Mouse (Mus musculus) spleen, postnatal 36 days (tissue): Measurements from ENCODE around the gene Sept9.

ENCODE experiments used
- DNase-seq, 2 experiments: peaks; one replicate each; pipeline ENCODE4 v3.0.0; 2022; ENCODE audit warnings: low spot score in 2 of 2, mixed read lengths in 1 of 2

Gene Sept9

DNA sequence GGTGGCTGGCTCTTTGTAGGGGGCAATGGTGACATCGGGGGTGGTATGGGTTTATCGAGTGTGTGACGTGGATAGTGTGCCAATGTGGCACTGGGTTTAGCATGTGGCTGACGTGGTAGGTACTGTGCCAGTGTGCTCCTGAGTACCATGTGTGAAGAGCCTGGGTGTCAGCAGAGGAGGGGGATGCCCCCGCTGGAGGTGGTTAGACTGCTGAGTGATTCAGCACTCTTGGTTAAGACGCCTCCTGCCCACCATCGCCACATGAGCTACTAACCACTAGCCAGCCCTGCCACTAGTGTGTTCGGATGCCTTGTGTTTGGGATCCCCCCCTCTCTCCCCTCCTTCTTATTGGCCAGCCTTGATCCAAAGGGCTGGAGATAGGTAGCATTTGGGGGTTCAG, 21.3 kb downstream of the Sept9 start:
- no peak for DNase-seq

DNA sequence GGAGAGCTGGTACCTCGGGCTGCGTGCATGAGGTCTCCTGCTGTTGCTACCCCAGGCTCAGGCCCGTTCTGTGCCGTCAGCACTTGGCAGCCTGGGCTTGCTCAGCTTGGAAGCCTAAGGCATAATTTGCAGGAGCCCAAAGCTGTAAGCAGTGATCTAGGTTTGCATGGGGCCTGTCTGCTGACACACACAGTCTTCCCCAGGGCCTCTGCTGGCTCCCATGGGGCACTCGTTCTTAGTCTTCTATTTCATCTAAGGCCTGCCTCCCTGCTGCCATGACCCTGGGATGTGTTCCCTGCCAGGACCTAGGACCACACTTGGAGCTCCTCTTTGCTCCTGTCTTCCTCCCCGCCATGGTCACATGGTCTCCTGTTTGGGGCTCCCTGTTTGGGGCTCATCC, 21.7 kb downstream of the Sept9 start:
- no peak for DNase-seq

GRCm38 (mm10) chr11:117222899-117223298, 23.4 kb downstream of the Sept9 start:
- no peak for DNase-seq

- no peak for DNase-seq
Measured at GRCm38 (mm10) chr11:117224804-117225203, 25.3 kb downstream of the Sept9 start.

- DNase-seq, result no peak
Measured at GRCm38 (mm10) chr11:117225531-117226213, 26.2 kb downstream of the Sept9 start.

DNA sequence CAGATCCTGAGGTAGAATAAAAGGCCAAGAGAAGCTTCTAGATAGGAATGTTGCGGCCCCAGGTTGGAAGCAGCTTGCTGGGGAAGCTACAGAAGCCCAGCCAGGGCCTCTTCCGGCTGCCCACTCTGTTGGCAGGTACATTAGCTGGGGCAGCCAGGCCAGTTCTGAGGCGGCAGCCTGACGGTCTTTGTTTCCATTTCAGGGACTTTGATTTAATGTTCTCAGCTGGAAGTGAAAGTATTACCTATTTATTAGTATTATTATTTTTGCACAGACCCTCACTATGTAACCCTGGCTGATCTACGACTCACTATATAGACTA, 26.7 kb downstream of the Sept9 start:
- DNase-seq, result no peak

- DNase-seq, result no peak
Measured at GRCm38 (mm10) chr11:117228139-117228538, 28.7 kb downstream of the Sept9 start.

GRCm38 (mm10) chr11:117231551-117231950, 32.1 kb downstream of the Sept9 start:
- no peak for DNase-seq

DNA sequence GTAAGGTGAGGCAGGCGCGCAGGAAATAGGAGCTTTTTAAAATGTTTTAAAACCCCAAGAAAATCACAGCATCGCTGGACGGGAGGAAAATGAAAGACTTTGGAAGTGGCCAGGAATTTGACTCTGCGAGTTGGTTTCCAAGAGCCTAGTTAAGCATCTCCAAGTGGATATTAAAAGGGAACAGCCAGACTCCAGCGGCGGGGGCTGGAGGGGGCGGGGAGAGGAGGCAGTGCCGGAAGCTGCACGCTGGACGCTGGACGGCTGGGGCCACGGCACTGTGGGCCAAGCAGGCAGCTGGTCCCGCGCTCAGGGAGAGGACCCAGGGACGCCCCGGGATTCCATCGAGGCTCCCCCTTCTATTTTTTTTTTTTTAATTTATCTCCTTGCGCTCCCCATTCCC, 32.6 kb downstream of the Sept9 start:
- no peak for DNase-seq

DNA sequence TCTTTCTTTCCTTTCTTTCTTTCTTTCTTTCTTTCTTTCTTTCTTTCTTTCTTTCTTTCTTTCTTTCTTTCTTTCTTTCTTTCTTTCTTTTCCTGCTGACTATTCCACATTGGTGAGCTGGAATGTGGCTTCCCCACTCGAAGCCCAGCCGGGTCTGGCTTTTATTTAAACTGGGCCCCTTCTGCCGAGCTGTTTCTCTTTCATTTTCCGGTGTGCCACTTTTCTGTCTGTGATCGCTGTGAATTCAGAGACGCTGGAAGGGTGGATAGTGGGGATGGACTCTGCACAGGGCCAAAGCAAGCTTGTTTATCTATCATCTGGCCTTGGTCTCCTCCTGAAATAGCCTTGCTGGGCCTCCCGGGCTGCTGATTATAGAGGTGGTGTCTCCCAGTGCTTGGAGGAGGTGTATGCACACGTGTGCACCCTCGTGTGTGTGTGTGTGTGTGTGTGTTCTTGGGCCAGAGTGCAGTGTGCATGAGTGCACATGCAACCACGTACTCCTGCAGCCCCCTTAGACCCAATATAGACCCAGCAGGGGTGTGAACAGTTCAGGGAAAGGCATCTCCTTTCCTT, 33.5 kb downstream of the Sept9 start:
- no peak for DNase-seq

DNA sequence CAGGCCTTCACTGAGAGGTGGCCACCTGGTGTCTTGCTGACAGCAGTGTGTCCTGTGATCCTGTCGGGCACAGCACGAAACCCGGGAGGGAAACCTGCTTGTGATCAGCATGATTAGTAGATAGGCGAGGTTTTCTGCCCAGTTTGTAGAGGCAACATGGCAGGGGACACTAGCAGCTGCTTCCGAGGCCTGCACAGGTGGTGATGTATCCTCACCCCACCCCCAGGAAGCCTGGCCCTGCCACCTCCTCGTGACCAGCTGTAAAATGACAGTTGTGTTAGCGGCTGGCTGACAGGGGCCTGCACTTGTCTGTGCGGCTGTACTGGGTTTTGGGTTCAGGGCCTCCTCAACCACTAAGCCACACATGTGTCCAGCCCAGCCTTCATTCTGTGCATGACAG, 34.4 kb downstream of the Sept9 start:
- DNase-seq, result no peak

DNA sequence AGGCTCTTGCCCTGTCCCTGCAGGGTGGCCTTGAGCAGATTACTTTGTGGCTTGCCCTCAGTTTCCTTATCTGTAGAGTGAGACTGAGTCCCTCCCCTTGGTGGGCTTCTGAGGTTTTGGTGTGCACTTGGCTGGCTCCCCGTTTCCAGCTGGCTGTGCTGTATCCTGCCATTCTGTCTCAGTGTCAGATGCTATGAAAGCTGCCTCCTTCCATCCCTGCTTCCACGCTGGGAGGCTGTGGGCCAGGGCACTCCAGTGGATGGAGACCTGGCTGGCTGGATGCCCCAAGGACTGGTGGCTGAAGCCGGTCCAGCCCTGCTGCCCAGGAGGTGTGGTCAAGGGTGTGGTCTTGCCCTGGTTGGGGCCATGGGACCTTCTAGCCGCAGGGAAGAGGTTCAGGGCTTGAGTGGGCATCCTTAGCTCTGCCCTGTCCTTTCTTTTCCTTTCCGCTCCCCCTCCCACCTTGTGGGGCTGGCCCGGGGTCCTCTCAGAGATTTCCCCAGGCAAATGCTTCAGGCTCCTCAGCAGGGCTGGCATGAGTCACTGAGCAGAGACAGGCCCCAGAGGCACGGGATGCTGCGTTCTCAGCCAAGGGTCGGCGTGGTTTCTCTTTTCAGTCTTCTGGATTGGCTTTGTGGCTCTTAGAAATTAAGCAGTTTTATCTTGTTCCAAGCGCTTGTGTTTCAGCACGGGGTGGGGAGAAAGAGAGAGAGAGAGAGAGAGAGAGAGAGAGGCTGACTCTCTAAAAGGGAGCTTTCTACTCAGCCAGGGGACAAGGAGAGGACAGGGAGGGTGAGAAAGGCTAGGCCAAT, 35.8 kb downstream of the Sept9 start:
- no peak for DNase-seq

DNA sequence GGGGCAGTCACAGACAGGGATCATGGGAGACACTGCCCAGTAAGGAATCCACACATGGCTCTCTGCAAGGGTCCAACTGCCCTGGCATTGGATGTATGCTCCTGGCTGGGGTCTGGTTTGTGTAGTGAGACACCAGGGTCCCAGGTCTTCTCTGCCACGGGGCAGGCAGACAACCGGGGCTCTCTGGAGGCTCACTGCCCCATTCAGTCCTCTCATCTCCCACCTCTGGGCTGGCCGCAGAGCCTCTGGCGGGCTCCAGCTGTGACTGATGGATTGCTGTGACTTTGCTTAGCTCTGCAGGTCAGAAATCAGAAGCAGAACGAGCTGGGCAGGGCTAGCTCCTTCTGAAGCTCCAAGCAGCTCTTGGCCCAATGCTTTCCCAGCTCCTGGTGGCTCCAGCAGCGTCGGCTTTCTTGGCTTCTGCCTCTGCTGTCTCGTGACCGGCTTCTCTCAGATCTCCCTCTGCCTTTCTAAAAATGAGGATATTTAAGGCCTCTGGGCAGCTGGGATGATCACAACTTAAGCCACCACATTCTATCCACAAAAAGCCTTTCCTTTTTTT, 36.5 kb downstream of the Sept9 start:
- no peak for DNase-seq

DNA sequence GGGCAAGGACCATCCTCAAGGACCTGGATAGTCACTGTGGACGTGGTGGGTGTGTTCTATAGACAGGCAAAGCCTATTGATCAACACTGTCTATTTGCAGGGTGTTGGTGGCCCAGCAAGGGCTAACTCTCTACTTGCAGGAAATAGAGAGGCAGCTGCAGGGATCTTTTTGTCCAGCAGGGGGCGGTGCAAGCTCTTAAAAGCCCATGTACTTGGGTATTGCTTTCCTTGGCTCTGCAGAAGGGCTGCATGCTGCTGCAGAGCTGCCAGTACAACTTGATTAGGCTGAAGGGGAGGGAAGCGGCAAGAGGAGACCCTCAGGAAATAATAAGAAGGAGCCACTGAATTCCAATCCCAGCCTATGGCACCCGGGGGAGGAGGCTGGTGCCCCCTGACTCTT, 38.7 kb downstream of the Sept9 start:
- DNase-seq, result peak; percentile 77 to 83

- no peak for DNase-seq
Measured at GRCm38 (mm10) chr11:117239617-117240016, 40.2 kb downstream of the Sept9 start.

GRCm38 (mm10) chr11:117240322-117240721, 40.9 kb downstream of the Sept9 start:
- DNase-seq, result no peak

DNA sequence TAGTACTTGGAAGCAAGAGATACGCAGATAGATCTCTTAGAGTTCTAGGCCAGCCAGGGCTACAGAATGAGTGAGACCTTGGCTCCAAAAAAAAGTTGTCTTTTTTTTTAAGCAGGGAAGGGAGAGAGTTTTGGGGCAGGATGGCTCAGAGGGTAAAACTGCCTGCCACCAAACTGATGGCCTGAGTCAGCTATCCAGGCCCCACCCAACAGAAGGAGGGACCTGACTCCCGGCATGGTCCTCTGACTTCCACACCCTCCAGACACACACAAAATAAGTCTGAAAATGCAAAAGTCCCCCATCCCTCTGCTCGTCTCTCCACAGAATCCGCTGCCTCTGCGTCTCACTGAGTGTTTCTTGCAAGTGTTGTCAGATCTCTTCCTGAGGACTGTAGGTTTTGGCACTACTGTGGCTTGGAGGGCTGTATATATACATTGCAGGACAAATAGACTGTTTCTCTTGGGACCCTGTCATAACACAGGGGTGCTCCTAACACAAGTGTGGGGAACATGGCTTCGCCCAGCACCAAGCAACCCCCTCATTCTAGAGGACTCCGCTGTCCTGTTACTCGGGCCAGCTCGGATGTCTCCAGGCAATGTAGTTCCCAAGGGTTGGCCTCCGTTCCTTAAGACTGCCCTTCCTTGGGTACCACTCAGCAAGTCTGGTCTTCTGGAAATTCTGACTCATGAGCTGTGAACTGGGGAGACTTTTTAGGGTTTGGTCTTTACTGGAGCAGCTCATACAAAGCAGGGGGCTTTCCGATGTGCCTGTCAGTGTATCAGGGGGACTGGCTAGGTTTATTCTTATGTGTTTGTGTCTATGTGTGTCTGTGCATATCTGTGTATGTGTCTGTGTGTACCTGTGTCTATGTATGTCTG, 41.6 kb downstream of the Sept9 start:
- DNase-seq, result no peak

DNA sequence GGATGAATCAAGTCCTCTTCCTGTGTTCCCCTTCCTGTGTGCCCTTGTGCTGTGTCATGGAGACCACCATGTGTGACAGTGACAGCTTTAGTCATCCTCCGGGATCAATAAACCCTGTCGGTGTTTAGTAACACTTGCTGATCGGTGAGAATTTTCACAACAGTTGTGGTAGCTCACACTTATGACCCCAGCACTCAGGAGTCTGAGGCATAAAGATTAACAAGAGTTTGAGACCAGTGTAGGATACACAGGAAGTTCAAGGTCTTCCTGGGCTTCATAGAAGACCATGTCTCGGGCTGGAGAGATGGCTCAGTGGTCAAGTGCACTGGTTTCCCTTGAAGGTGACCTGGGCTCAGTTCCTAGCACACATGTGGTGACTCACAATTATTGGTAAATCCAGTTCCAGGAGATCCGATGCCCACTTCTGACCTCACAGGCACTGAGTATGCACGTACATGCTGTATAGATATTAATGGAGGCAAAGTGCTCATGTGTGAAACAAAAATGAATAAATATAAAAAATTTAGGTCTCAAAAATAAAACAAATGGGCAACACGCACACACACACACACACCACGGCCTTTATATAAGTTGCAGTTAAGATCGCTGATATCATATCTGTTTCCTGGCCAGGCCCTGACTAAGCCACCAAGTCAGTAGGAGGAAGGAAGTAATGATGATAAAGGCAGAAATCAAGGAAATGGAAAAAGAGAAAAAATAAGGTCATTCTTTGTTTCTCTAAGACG, 43.1 kb downstream of the Sept9 start:
- no peak for DNase-seq

GRCm38 (mm10) chr11:117243536-117244290, 44.3 kb downstream of the Sept9 start:
- no peak for DNase-seq

- no peak for DNase-seq
Measured at GRCm38 (mm10) chr11:117245041-117245725, 45.7 kb downstream of the Sept9 start.
